Mouse (Mus musculus) naive thymus-derived CD4-positive, alpha-beta T cell, adult 2 months (primary cell): Measurements from ENCODE around the gene Gm9040.
"Not testable (repeated sequence)": the region's sequence is repeated elsewhere in the genome, so short reads cannot be mapped to it uniquely, and the experiment has no call there.

Source experiments
- DNase-seq: peaks from one replicate; pipeline ENCODE4 v3.0.0-alpha.2; 2011; ENCODE audit warnings: low read depth

Gm9040 gene

GRCm38 (mm10) chr10:118326869-118327268 lies at the start of gene Gm9040:
Gene Gm9040 (minus strand): TSS chr10:118326969.
- DNase-seq: not testable (repeated sequence)

- DNase-seq: peak; percentile 89
Measured at GRCm38 (mm10) chr10:118370443-118370842, 43.7 kb upstream of the Gm9040 start.

GRCm38 (mm10) chr10:118369518-118369917 lies 42.7 kb upstream of the Gm9040 start:
- DNase-seq: no peak

DNA sequence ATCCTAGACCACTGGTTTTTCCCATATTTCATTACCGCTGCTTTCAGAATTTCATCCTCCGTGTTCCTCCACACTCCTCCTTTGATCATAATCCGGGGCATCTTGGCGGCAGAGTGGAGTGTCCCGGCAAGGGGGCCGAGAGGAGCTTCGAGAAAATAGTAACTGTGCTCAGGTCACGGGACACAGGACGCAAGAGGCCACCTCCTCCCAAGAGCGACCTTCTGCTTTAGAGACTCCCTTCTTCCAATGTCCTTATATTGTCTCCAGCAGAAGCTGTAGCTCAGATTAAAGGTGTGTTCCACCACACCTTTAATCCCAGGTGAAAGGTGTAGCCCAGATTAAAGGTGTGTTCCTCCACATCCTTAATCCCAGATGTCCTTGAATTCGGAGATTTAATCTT lies 27.2 kb upstream of the Gm9040 start, which contains the start of gene Gm9049:
Gm9049 (minus strand) TSS at position 101 of the 400 bp plus-strand sequence.
- DNase-seq: not testable (repeated sequence)

GRCm38 (mm10) chr10:118348579-118348978 lies 21.8 kb upstream of the Gm9040 start, which contains the start of gene Gm9048:
Gene Gm9048 (minus strand): TSS chr10:118348679.
- DNase-seq: not testable (repeated sequence)

DNA sequence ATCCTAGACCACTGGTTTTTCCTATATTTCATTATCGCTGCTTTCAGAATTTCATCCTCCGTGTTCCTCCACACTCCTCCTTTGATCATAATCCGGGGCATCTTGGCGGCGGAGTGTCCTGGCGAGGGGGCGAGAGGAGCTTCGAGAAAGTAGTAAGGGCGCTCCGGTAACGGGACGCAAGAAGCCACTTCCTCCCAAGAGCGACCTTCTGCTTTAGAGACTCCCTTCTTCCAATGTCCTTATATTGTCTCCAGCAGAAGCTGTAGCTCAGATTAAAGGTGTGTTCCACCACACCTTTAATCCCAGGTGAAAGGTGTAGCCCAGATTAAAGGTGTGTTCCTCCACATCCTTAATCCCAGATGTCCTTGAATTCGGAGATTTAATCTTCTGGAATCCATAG lies 16.4 kb upstream of the Gm9040 start, which contains the start of gene Gm9046:
Gm9046 (minus strand) TSS at position 101 of the 400 bp plus-strand sequence.
- not testable (repeated sequence) for DNase-seq

DNA sequence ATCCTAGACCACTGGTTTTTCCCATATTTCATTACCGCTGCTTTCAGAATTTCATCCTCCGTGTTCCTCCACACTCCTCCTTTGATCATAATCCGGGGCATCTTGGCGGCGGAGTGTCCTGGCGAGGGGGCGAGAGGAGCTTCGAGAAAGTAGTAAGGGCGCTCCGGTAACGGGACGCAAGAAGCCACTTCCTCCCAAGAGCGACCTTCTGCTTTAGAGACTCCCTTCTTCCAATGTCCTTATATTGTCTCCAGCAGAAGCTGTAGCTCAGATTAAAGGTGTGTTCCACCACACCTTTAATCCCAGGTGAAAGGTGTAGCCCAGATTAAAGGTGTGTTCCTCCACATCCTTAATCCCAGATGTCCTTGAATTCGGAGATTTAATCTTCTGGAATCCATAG lies 11.0 kb upstream of the Gm9040 start, which contains the start of gene Gm9045:
Gm9045 (minus strand) TSS at position 101 of the 400 bp plus-strand sequence.
- not testable (repeated sequence) for DNase-seq

DNA sequence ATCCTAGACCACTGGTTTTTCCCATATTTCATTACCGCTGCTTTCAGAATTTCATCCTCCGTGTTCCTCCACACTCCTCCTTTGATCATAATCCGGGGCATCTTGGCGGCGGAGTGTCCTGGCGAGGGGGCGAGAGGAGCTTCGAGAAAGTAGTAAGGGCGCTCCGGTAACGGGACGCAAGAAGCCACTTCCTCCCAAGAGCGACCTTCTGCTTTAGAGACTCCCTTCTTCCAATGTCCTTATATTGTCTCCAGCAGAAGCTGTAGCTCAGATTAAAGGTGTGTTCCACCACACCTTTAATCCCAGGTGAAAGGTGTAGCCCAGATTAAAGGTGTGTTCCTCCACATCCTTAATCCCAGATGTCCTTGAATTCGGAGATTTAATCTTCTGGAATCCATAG lies 5.5 kb upstream of the Gm9040 start, which contains the start of gene Gm9044:
Gm9044 (minus strand) TSS at position 101 of the 400 bp plus-strand sequence.
- not testable (repeated sequence) for DNase-seq

DNA sequence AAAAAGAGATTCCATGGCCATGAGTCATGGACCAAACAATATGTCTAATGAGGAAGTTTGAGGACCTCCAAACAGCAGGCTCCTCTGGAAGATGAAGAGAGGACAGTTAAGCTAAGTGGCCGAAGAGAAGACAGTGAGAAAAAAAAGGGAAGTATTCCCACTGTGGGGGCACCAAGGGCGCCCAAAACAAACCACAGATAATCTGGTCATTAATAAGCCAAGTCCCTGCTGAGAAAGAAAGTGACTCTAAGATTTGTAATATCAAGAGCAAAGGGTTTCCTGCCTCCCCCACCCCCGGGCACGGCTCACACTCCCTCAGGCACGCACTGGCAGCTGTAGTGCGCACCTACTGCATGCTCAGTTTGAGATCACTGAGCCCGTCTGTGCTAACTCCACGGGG lies 7.7 kb downstream of the Gm9040 start:
- no peak for DNase-seq

- not testable (repeated sequence) for DNase-seq
Measured at GRCm38 (mm10) chr10:118302133-118302532, 24.6 kb downstream of the Gm9040 start.

DNA sequence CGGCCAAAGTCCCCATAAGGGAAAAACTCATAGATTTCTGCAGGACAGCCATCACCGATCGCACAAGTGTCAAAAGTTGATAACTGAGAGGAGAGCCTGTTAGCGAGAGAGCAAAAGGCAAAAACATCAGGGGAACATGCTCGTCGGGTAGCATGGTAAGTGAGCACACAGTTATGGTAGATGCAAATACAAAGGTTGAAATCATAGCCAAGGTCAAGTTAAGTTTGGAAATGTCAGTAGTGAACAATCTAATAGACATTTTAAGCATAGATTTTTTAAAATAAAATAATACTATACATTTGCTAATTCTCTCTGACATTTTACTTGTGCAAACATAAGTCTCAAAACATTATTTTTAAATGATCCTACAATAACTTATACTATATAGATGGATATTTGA lies 31.8 kb downstream of the Gm9040 start, which contains the start of gene Iltifb:
Iltifb (minus strand) TSS at position 101 of the 400 bp plus-strand sequence.
- DNase-seq: no peak

DNA sequence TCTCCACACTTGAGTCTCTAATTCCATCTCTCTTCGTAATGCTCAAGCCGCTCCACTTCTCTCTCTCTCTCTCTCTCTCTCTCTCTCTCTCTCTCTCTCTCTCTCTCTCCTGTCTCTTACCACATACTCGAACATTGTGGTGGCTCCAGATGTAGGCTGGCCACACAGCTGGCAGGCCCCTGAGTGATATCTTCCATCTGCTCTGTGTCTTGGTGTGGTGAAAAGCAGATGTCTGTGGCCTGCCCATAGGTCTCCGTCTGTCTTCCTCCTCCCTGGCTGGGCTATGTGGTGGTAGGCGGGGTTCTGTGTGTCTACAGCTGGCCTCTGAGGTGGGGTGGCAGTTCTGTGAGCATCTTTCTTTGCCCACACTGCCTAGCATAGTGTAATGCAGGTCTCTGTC lies 43.8 kb downstream of the Gm9040 start:
- not testable (repeated sequence) for DNase-seq

GRCm38 (mm10) chr10:118282565-118282964 lies 44.2 kb downstream of the Gm9040 start:
- DNase-seq: not testable (repeated sequence)

GRCm38 (mm10) chr10:118278069-118278468 lies 48.7 kb downstream of the Gm9040 start:
- not testable (repeated sequence) for DNase-seq
